Mouse (Mus musculus) limb, embryonic 11.5 days (tissue): ENCODE results near the gene Susd2. TPM values are rescaled to one million over a fixed set of nuclear protein-coding genes. Genes with fewer than 3 reads are reported as not detected.
A peak's percentile ranks its signal among the peaks of the same experiment; 100 is the strongest.

Experiments
- ATAC-seq: fragments of 200-750 bp; cut with Nextera tagmentation; 2 replicates; pipeline ENCODE4 v1.8.0; 2017; ENCODE audit warnings: low read depth; ENCODE audit not compliant: insufficient number of reproducible peaks, low FRiP score, low TSS enrichment
- DNase-seq: peaks from one replicate; pipeline ENCODE4 v3.0.0-alpha.2; 2015; ENCODE audit warnings: low spot score
- H3K27ac ChIP-seq: fragments of 300-500 bp; sonication (generic); replicated peaks from 2 replicates; pipeline ENCODE4 v1.5.1; 2014; ENCODE audit warnings: low read depth, mild to moderate bottlenecking, low read length
- H3K27me3 ChIP-seq: fragments of 300-500 bp; sonication (generic); 2 replicates; pipeline ENCODE4 v1.6.1; 2014; ENCODE audit warnings: mild to moderate bottlenecking, low read length, mixed read lengths; ENCODE audit not compliant: control insufficient read depth, insufficient read depth
- H3K36me3 ChIP-seq: fragments of 300-500 bp; sonication (generic); 2 replicates; pipeline ENCODE4 v1.6.1; 2014; ENCODE audit warnings: mild to moderate bottlenecking, low read length, moderate library complexity, mixed read lengths; ENCODE audit not compliant: control insufficient read depth, insufficient read depth
- H3K4me1 ChIP-seq: fragments of 300-500 bp; sonication (generic); 2 replicates; pipeline ENCODE4 v1.6.1; 2014; ENCODE audit warnings: low read length, mixed read lengths; ENCODE audit not compliant: control insufficient read depth, insufficient read depth
- H3K4me2 ChIP-seq: fragments of 300-500 bp; sonication (generic); 2 replicates; pipeline ENCODE4 v1.6.1; 2014; ENCODE audit warnings: low read depth, mild to moderate bottlenecking, moderate library complexity; ENCODE audit not compliant: severe bottlenecking
- H3K4me3 ChIP-seq: fragments of 300-500 bp; sonication (generic); 2 replicates; pipeline ENCODE4 v1.5.1; 2014; ENCODE audit warnings: low read depth, low read length
- H3K9ac ChIP-seq: fragments of 300-500 bp; sonication (generic); 2 replicates; pipeline ENCODE4 v1.6.1; 2014; ENCODE audit warnings: mild to moderate bottlenecking, low read length
- H3K9me3 ChIP-seq: fragments of 300-500 bp; sonication (generic); 2 replicates; pipeline ENCODE4 v1.6.1; 2016; ENCODE audit warnings: low read length; ENCODE audit not compliant: control insufficient read depth
- WGBS: fragments of 180-500 bp; shearing (Covaris S2); extraction: QIAGEN DNeasy Blood & Tissue Kit; methylation state at CpG from one replicate; pipeline ENCODE4 v1.1.7; 2014; 5-methylcytosine and 5-hydroxymethylcytosine counted together
- polyA plus RNA-seq: library from polyadenylated mRNA; unstranded; fragments of >200 nt; fragmentation: Nextera tagmentation; extraction: Ambion mirVana; gene quantifications from 2 replicates; pipeline ENCODE4 v1.2.1, GENCODE M21; 2014

The Susd2 gene
- polyA plus RNA-seq, 1 experiment from 2014 or later = 1.4 TPM

GRCm38 (mm10) chr10:75600189-75600730 is 43.5 kb downstream of the Susd2 start:
- Histone ChIP-seq H3K36me3 (no peaks in the 10 kb centered on the region), H3K9me3 (no peaks in the 10 kb centered on the region), H3K9ac (no peak overlapping the region), H3K27me3 (no peaks in the 10 kb centered on the region), H3K4me1 (no peaks in the 10 kb centered on the region), H3K4me2 (no peak overlapping the region), H3K4me3 (no peak overlapping the region), H3K27ac (no peak overlapping the region)
- 83% methylated on average over 7 of the region's 7 CpGs for WGBS
- ATAC-seq (no peak), DNase-seq (no peak)

GRCm38 (mm10) chr10:75595981-75596380 is 47.8 kb downstream of the Susd2 start:
- no peak for DNase-seq
- 85% methylated on average over 8 of the region's 8 CpGs for WGBS
- H3K9me3 ChIP-seq = no peaks in the 10 kb centered on the region
- H3K9ac ChIP-seq = no peak overlapping the region
- no peaks in the 10 kb centered on the region for H3K36me3 ChIP-seq
- no peak overlapping the region for H3K4me3 ChIP-seq
- no peaks in the 10 kb centered on the region for H3K4me1 ChIP-seq
- no peaks in the 10 kb centered on the region for H3K27me3 ChIP-seq
- ATAC-seq = no peak
- H3K27ac ChIP-seq = no peak overlapping the region
- no peak overlapping the region for H3K4me2 ChIP-seq

- Histone ChIP-seq H3K36me3 (no peaks in the 10 kb centered on the region), H3K4me1 (peaks cover 9% of the 10 kb centered on the region), H3K27ac (no peak overlapping the region), H3K27me3 (no peaks in the 10 kb centered on the region), H3K4me3 (no peak overlapping the region), H3K9me3 (no peaks in the 10 kb centered on the region), H3K9ac (no peak overlapping the region), H3K4me2 (no peak overlapping the region)
- ATAC-seq = no peak
- WGBS = 81% methylated on average over 7 of the region's 7 CpGs
- no peak for DNase-seq
These were observed 51.2 kb downstream of the Susd2 start for GRCm38 (mm10) chr10:75592585-75592984.

- H3K4me2 ChIP-seq = no peak overlapping the region
- DNase-seq (no peak), ATAC-seq (no peak)
- H3K27ac ChIP-seq = no peak overlapping the region
- H3K4me1 ChIP-seq = peaks cover 9% of the 10 kb centered on the region
- no peaks in the 10 kb centered on the region for H3K36me3 ChIP-seq
- H3K9me3 ChIP-seq = no peaks in the 10 kb centered on the region
- WGBS = 84% methylated on average over 12 of the region's 12 CpGs
- H3K9ac ChIP-seq = no peak overlapping the region
- no peak overlapping the region for H3K4me3 ChIP-seq
- H3K27me3 ChIP-seq = no peaks in the 10 kb centered on the region
These were observed 52.5 kb downstream of the Susd2 start for GRCm38 (mm10) chr10:75591211-75591894.

- Histone ChIP-seq H3K4me1 (peaks cover 9% of the 10 kb centered on the region), H3K27ac (no peak overlapping the region), H3K4me2 (no peak overlapping the region), H3K9me3 (no peaks in the 10 kb centered on the region), H3K9ac (0 out of 2 replicates have a peak overlapping the region, but pooled peaks have one; percentile 7), H3K4me3 (no peak overlapping the region), H3K36me3 (no peaks in the 10 kb centered on the region), H3K27me3 (no peaks in the 10 kb centered on the region)
- DNase-seq = no peak
- ATAC-seq = no peak
- 69% methylated on average over 16 of the region's 16 CpGs for WGBS
These were observed 54.2 kb downstream of the Susd2 start for GRCm38 (mm10) chr10:75589651-75590050.

GRCm38 (mm10) chr10:75589129-75589528 is 54.7 kb downstream of the Susd2 start, which contains the start of gene Ggt5:
Ggt5 (plus strand) TSS chr10:75589340.
- ATAC-seq (no peak), DNase-seq (peak; percentile 64)
- Histone ChIP-seq H3K9ac (peak within 1 kb of the TSS; percentile 7; the same call in 1 of the 2 replicates), H3K4me2 (no peak within 1 kb of the TSS), H3K27ac (no peak within 1 kb of the TSS), H3K36me3 (no peaks in the 10 kb centered on the region), H3K4me1 (peaks cover 9% of the 10 kb centered on the region), H3K27me3 (no peaks in the 10 kb centered on the region), H3K9me3 (no peaks in the 10 kb centered on the region), H3K4me3 (no peak within 1 kb of the TSS)
- 26% methylated on average over 5 of the region's 5 CpGs for WGBS

- ATAC-seq = no peak
These were observed 55.5 kb downstream of the Susd2 start for GRCm38 (mm10) chr10:75588336-75588735.

GRCm38 (mm10) chr10:75587781-75588180 is 56.0 kb downstream of the Susd2 start:
- 87% methylated on average over 4 of the region's 4 CpGs for WGBS

More at GRCm38 (mm10) chr10:75588336-75588735, 55.5 kb downstream of the Susd2 start:
- H3K4me3 ChIP-seq = no peak overlapping the region
- H3K27ac ChIP-seq = no peak overlapping the region
- DNase-seq = no peak
- peaks cover 9% of the 10 kb centered on the region for H3K4me1 ChIP-seq
- H3K9ac ChIP-seq = no peak overlapping the region
- no peak overlapping the region for H3K4me2 ChIP-seq
- H3K9me3 ChIP-seq = no peaks in the 10 kb centered on the region
- WGBS = 46% methylated on average over 5 of the region's 5 CpGs
- no peaks in the 10 kb centered on the region for H3K36me3 ChIP-seq
- H3K27me3 ChIP-seq = no peaks in the 10 kb centered on the region

More at GRCm38 (mm10) chr10:75587781-75588180, 56.0 kb downstream of the Susd2 start:
- H3K9me3 ChIP-seq = no peaks in the 10 kb centered on the region
- no peak overlapping the region for H3K27ac ChIP-seq
- no peak for DNase-seq
- H3K36me3 ChIP-seq = no peaks in the 10 kb centered on the region
- H3K4me2 ChIP-seq = no peak overlapping the region
- H3K4me3 ChIP-seq = no peak overlapping the region
- no peak overlapping the region for H3K9ac ChIP-seq
- H3K4me1 ChIP-seq = peaks cover 9% of the 10 kb centered on the region
- H3K27me3 ChIP-seq = no peaks in the 10 kb centered on the region
- ATAC-seq = no peak
